9 mouse cellular contexts compared by ENCODE assay signal in the genomic region with DNA sequence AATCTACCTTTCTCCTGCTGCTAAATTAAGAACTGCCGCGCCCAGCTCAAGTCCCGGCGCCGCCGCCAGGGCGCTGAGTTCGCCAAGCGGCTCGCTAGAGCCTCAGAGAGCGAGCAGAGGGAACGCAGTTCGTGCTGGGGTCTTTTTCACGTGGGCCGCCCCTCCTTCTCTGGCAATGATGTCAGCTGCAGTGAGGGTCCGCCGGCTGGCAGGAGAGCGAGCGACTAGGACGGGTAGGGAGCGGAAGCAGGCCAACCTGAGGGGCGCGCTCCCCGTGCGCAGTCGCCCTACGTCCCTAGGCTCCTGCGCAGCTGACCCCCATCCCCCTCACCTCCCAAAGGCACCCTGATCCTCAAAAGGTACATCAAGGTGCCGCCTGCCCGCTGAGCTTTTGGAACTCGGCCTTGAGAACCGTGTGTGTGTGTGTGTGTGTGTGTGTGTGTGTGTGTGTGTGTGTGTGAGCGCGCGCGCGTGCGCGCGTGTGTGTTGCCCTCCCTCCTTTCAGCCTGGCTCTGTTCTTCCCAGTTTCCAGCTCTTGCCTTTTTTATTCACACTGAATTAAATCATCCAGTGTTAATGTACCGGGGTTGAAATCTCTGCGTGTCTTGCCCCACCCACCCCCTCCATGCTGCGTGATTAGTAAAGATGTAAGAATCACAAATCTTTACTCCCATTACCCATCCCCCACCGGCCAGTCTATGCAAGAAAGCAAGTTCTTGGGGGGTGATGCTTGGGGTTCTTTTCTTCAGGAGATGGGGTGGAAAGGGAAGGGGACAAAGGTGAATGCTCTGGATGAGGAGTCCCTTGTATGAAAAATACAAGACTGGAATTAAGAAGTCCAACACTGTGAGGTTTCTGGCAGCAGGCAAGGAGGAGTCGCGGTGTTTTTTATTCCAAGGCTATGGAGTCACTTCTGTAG. TPM values are rescaled to one million over a fixed set of nuclear protein-coding genes. Genes with fewer than 3 reads are reported as not detected.
DNase-seq lines count a peak whose midpoint lies in the region; ATAC-seq and TF ChIP-seq lines count a peak whose summit lies in the region.
"Had no signal": no experiment of that assay in that cellular context is flagged by ENCODE, and none has a peak within 500 bp of the region (broad histone marks: within the 10 kb centered on the region; RNA-seq: fewer than 3 reads in every experiment).

No protein-coding gene starts in this region.

- H3K27ac ChIP-seq in heart, embryonic 13.5 days (replicated peaks): 0 out of 2 replicates have a peak overlapping the region, but pooled peaks have one; percentile 15
- H3K27ac ChIP-seq in cerebellum, adult 2 months (ENCODE audit: insufficient read depth, low read length): peak overlapping the region; percentile 55
- peak overlapping the region; percentile 76 for H3K27ac ChIP-seq in midbrain, embryonic 16.5 days (ENCODE audit: low read length)

- H3K9ac ChIP-seq in heart, embryonic 13.5 days: peak overlapping the region; percentile 74
- peak overlapping the region; percentile 59 for H3K9ac ChIP-seq in midbrain, embryonic 16.5 days (ENCODE audit: low read depth, low read length)

- 3% methylated on average over 23 of the region's 46 CpGs for WGBS in heart, embryonic 13.5 days
- 2% methylated on average over 32 of the region's 46 CpGs for WGBS in cerebellum, adult 2 months
- WGBS in midbrain, embryonic 16.5 days: 7% methylated on average over 40 of the region's 46 CpGs

- peak overlapping the region; percentile 61 for H3K4me3 ChIP-seq in heart, embryonic 13.5 days
- H3K4me3 ChIP-seq in cerebellum, adult 2 months (replicated peaks; ENCODE audit: insufficient read depth, low read depth, low read length): peak overlapping the region; percentile 90
- H3K4me3 ChIP-seq in midbrain, embryonic 16.5 days (ENCODE audit: low read depth, low read length): peak overlapping the region; percentile 57

- no peaks in the 10 kb centered on the region for H3K9me3 ChIP-seq in heart, embryonic 13.5 days
- no peaks in the 10 kb centered on the region for H3K9me3 ChIP-seq in midbrain, embryonic 16.5 days (replicated peaks; ENCODE audit: control insufficient read depth, low read length, poor library complexity, severe bottlenecking)

- no peaks in the 10 kb centered on the region for H3K4me1 ChIP-seq in heart, embryonic 13.5 days
- no peaks in the 10 kb centered on the region for H3K4me1 ChIP-seq in cerebellum, adult 2 months (ENCODE audit: control insufficient read depth, insufficient read depth, low read length)
- H3K4me1 ChIP-seq in midbrain, embryonic 16.5 days (ENCODE audit: control insufficient read depth, insufficient read depth, low read length): peaks cover 2% of the 10 kb centered on the region

- no peaks in the 10 kb centered on the region for H3K36me3 ChIP-seq in heart, embryonic 13.5 days
- no peaks in the 10 kb centered on the region for H3K36me3 ChIP-seq in midbrain, embryonic 16.5 days (ENCODE audit: control insufficient read depth, insufficient read depth, low read length)
- H3K36me3 ChIP-seq: G1E had no signal

- TF ChIP-seq POLR2A in cerebellum, adult 2 months (IDR thresholded peaks at IDR 0.05; ENCODE audit: borderline replicate concordance, insufficient read depth, low read length): no peak

- TF ChIP-seq CTCF in cerebellum, adult 2 months (IDR thresholded peaks at IDR 0.05; ENCODE audit: borderline replicate concordance, insufficient read depth, low read depth, low read length): no peak

- no peak for ATAC-seq in heart, embryonic 13.5 days (ENCODE audit: extremely low read depth, insufficient number of reproducible peaks, low FRiP score, low TSS enrichment)
- ATAC-seq in midbrain, embryonic 16.5 days: peak; percentile 91

- peaks cover 4% of the 10 kb centered on the region; the same call in 1 of the 2 replicates for H3K27me3 ChIP-seq in heart, embryonic 13.5 days (replicated peaks)
- no peaks in the 10 kb centered on the region for H3K27me3 ChIP-seq in cerebellum, adult 2 months (ENCODE audit: control insufficient read depth, insufficient read depth, low read length)
- H3K27me3 ChIP-seq in midbrain, embryonic 16.5 days (ENCODE audit: control insufficient read depth, insufficient read depth, low read depth, low read length): no peaks in the 10 kb centered on the region

- H3K4me2 ChIP-seq in heart, embryonic 13.5 days: peak overlapping the region; percentile 81
- H3K4me2 ChIP-seq in midbrain, embryonic 16.5 days (ENCODE audit: low read length): peak overlapping the region; percentile 81

- DNase-seq in heart, adult 9 months (ENCODE audit: low spot score in 2 of 2): no peak
- peak; percentile 58 to 65 for DNase-seq in cerebellum, adult 2 months
- DNase-seq in forelimb bud, embryonic 11.5 days (ENCODE audit: low read depth, low spot score): peak; percentile 65
- DNase-seq in layer of hippocampus, postnatal 36 days: peak; percentile 24
- DNase-seq in thymus, postnatal 14 days: no peak
- DNase-seq in adrenal gland, postnatal 4 days (ENCODE audit: low spot score in 2 of 2): no peak

RNA-seq across cellular contexts. Expression of a gene that starts 3.0 kb away (rescaled TPM):
- 4.0 and 4.6 TPM in 2 replicates for polyA plus RNA-seq in heart, embryonic 13.5 days (2015; fragmentation: Nextera tagmentation; extraction: Ambion mirVana)
- polyA plus RNA-seq in cerebellum, adult 2 months (2012; rRNA removed): 3.3 and 3.4 TPM in 2 replicates
- 1 to 10 TPM; 7.0 to 7.9 TPM for total RNA-seq in layer of hippocampus, postnatal 36 days (2021)
- 39.5 and 46.1 TPM in 2 replicates for polyA plus RNA-seq in midbrain, embryonic 16.5 days (2015; fragmentation: Nextera tagmentation; extraction: Ambion mirVana)
- total RNA-seq in adrenal gland, postnatal 4 days (2021): 1 to 10 TPM in 1 of 2 experiments, under 1 TPM in 1; 0.84 to 1.0 TPM
- polyA plus RNA-seq: G1E had no signal

RNA-seq across cellular contexts. Expression of a gene that starts 19.8 kb away (rescaled TPM):
- polyA plus RNA-seq in heart, embryonic 13.5 days (2015; fragmentation: Nextera tagmentation; extraction: Ambion mirVana): not detected in 2 replicates
- not detected in 2 replicates for polyA plus RNA-seq in cerebellum, adult 2 months (2012; rRNA removed)
- not detected for total RNA-seq in layer of hippocampus, postnatal 36 days (2021)
- polyA plus RNA-seq in midbrain, embryonic 16.5 days (2015; fragmentation: Nextera tagmentation; extraction: Ambion mirVana): not detected in 2 replicates
- total RNA-seq in adrenal gland, postnatal 4 days (2021): not detected
- total RNA-seq: G1E had no signal
- polyA plus RNA-seq: G1E had no signal

Comparison
In these comparisons a context has a peak if more than half of its experiments do, and no peak if none do; other contexts are left out.
1. H3K27ac ChIP-seq: peak in every context shown above with its lines; median percentile 76 in midbrain, embryonic 16.5 days; 55 in cerebellum, adult 2 months; 15 in heart, embryonic 13.5 days.
2. DNase-seq: peak in cerebellum, adult 2 months (2 of 2), forelimb bud, embryonic 11.5 days (single experiment) and layer of hippocampus, postnatal 36 days (2 of 2); none in heart, adult 9 months (0 of 2), thymus, postnatal 14 days (single experiment) and adrenal gland, postnatal 4 days (0 of 2).
3. Peak in every context shown above with its lines, with median percentiles within 50 percentile points of each other: H3K4me3 ChIP-seq.